Mouse (Mus musculus) retina, postnatal 1 day (tissue): Measurements from ENCODE around the gene Espn.
A peak's percentile ranks its signal among the peaks of the same experiment; 100 is the strongest.

Experiments
- DNase-seq: peaks from one replicate; pipeline ENCODE4 v3.0.0-alpha.2; 2012

Gene Espn

GRCm38 (mm10) chr4:152151966-152152544 lies at the start of gene Espn:
Gene Espn, minus strand, starts transcription at chr4:152152371.
- DNase-seq: peak; percentile 86

GRCm38 (mm10) chr4:152201492-152201891 lies 49.3 kb upstream of the Espn start:
- DNase-seq: no peak

GRCm38 (mm10) chr4:152199617-152200016 lies 47.4 kb upstream of the Espn start:
- no peak for DNase-seq

GRCm38 (mm10) chr4:152197545-152197944 lies 45.4 kb upstream of the Espn start:
- no peak for DNase-seq

- DNase-seq: no peak
These were observed 44.1 kb upstream of the Espn start for GRCm38 (mm10) chr4:152196276-152196675.

GRCm38 (mm10) chr4:152194476-152195175 lies 42.5 kb upstream of the Espn start:
- DNase-seq: no peak

- DNase-seq: peak; percentile 50
These were observed 40.4 kb upstream of the Espn start for GRCm38 (mm10) chr4:152192569-152192968.

- DNase-seq: no peak
These were observed 38.5 kb upstream of the Espn start for GRCm38 (mm10) chr4:152190701-152191100.

GRCm38 (mm10) chr4:152190096-152190653 lies 38.0 kb upstream of the Espn start:
- no peak for DNase-seq

GRCm38 (mm10) chr4:152189691-152190090 lies 37.5 kb upstream of the Espn start:
- no peak for DNase-seq

GRCm38 (mm10) chr4:152189071-152189470 lies 36.9 kb upstream of the Espn start:
- no peak for DNase-seq

GRCm38 (mm10) chr4:152188651-152189050 lies 36.5 kb upstream of the Espn start:
- DNase-seq: no peak

GRCm38 (mm10) chr4:152187142-152187541 lies 35.0 kb upstream of the Espn start:
- no peak for DNase-seq

- no peak for DNase-seq
These were observed 34.3 kb upstream of the Espn start for GRCm38 (mm10) chr4:152186205-152187082.

- DNase-seq: peak; percentile 69
These were observed 33.5 kb upstream of the Espn start for GRCm38 (mm10) chr4:152185510-152186204.

- DNase-seq: peak; percentile 70
These were observed 33.0 kb upstream of the Espn start for GRCm38 (mm10) chr4:152185137-152185509.

GRCm38 (mm10) chr4:152184353-152185035 lies 32.3 kb upstream of the Espn start:
- no peak for DNase-seq

GRCm38 (mm10) chr4:152182205-152182604 lies 30.0 kb upstream of the Espn start:
- no peak for DNase-seq

GRCm38 (mm10) chr4:152179946-152180660 lies 27.9 kb upstream of the Espn start:
- no peak for DNase-seq

GRCm38 (mm10) chr4:152178916-152179705 lies 26.9 kb upstream of the Espn start:
- no peak for DNase-seq
